Mouse (Mus musculus): ENCODE measurements around the gene Nxf1.

GRCm38 (mm10) chr19:8774951-8775421 lies 18.1 kb downstream of the Nxf1 start:
- TF ChIP-seq RCOR1 (conservative IDR thresholded peaks at IDR 0.05; ENCODE audit: low read depth, low read length) (no peak), GABPA (IDR thresholded peaks at IDR 0.05; ENCODE audit: insufficient replicate concordance, low read depth, low read length) (no peak), ZKSCAN1 (IDR thresholded peaks at IDR 0.05; ENCODE audit: borderline replicate concordance, low read depth, low read length) (no peak)

All from CH12.LX (cell line).